Mouse (Mus musculus) forebrain, embryonic 16.5 days (tissue): Measurements from ENCODE around the gene Acrbp. TPM values are rescaled to one million over a fixed set of nuclear protein-coding genes. Genes with fewer than 3 reads are reported as not detected.
A peak's percentile ranks its signal among the peaks of the same experiment; 100 is the strongest.

ENCODE experiments used
- ATAC-seq: fragments of 200-750 bp; cut with Nextera tagmentation; 2 replicates; pipeline ENCODE4 v1.8.0; 2017; ENCODE audit warnings: mild to moderate bottlenecking, moderate library complexity
- H3K27ac ChIP-seq: fragments of 300-500 bp; sonication (generic); 2 replicates; pipeline ENCODE4 v1.5.1; 2014; ENCODE audit warnings: low read length, control low read depth
- H3K27me3 ChIP-seq: fragments of 300-500 bp; sonication (generic); replicated peaks from 2 replicates; pipeline ENCODE4 v1.6.1; 2014; ENCODE audit warnings: low read length; ENCODE audit not compliant: control insufficient read depth, insufficient read depth
- H3K36me3 ChIP-seq: fragments of 300-500 bp; sonication (generic); 2 replicates; pipeline ENCODE4 v1.6.1; 2014; ENCODE audit not compliant: control insufficient read depth, insufficient read depth
- H3K4me1 ChIP-seq: fragments of 300-500 bp; sonication (generic); replicated peaks from 2 replicates; pipeline ENCODE4 v1.6.1; 2014; ENCODE audit warnings: low read length; ENCODE audit not compliant: control insufficient read depth, insufficient read depth
- H3K4me2 ChIP-seq: fragments of 300-500 bp; sonication (generic); 2 replicates; pipeline ENCODE4 v1.6.1; 2014; ENCODE audit warnings: mild to moderate bottlenecking, low read length, control low read depth
- H3K4me3 ChIP-seq: fragments of 300-500 bp; sonication (generic); replicated peaks from 2 replicates; pipeline ENCODE4 v1.5.1; 2014; ENCODE audit warnings: mild to moderate bottlenecking, low read length, control low read depth
- H3K9ac ChIP-seq: fragments of 300-500 bp; sonication (generic); replicated peaks from 2 replicates; pipeline ENCODE4 v1.6.1; 2014; ENCODE audit warnings: low read depth, low read length, control low read depth
- H3K9me3 ChIP-seq: fragments of 300-500 bp; sonication (generic); 2 replicates; pipeline ENCODE4 v1.6.1; 2016; ENCODE audit warnings: low read length; ENCODE audit not compliant: control insufficient read depth
- WGBS: fragments of 180-500 bp; shearing (Covaris S2); extraction: QIAGEN DNeasy Blood & Tissue Kit; methylation state at CpG from one replicate; pipeline ENCODE4 v1.1.7; 2014; 5-methylcytosine and 5-hydroxymethylcytosine counted together
- polyA plus RNA-seq: library from polyadenylated mRNA; unstranded; fragments of >200 nt; fragmentation: Nextera tagmentation; extraction: Ambion mirVana; gene quantifications from 2 replicates; pipeline ENCODE4 v1.2.1, GENCODE M21; 2015

Gene Acrbp
- polyA plus RNA-seq, 1 experiment from 2014 or later, result 31.6 TPM

- Histone ChIP-seq H3K4me1 (peaks cover 8% of the 10 kb centered on the region), H3K4me3 (peak overlapping the region; percentile 48), H3K4me2 (peak overlapping the region; percentile 79), H3K36me3 (no peaks in the 10 kb centered on the region), H3K27ac (peak overlapping the region; percentile 87), H3K9me3 (no peaks in the 10 kb centered on the region), H3K9ac (peak overlapping the region; percentile 74), H3K27me3 (no peaks in the 10 kb centered on the region)
- peak; percentile 95 for ATAC-seq
- 21% methylated on average over 45 of the region's 45 CpGs for WGBS
Observed at GRCm38 (mm10) chr6:125081797-125082560, 32.5 kb downstream of the Acrbp start.

- ATAC-seq, result no peak
- Histone ChIP-seq H3K27ac (no peak overlapping the region), H3K4me2 (no peak overlapping the region), H3K9ac (no peak overlapping the region), H3K27me3 (no peaks in the 10 kb centered on the region), H3K4me1 (peaks cover 8% of the 10 kb centered on the region), H3K36me3 (no peaks in the 10 kb centered on the region), H3K4me3 (no peak overlapping the region), H3K9me3 (no peaks in the 10 kb centered on the region)
- 89% methylated on average over 7 of the region's 7 CpGs for WGBS
Observed at GRCm38 (mm10) chr6:125082801-125083386, 33.4 kb downstream of the Acrbp start.

- Histone ChIP-seq H3K27ac (no peak overlapping the region), H3K9ac (no peak overlapping the region), H3K27me3 (no peaks in the 10 kb centered on the region), H3K4me2 (no peak overlapping the region), H3K4me3 (no peak overlapping the region), H3K36me3 (no peaks in the 10 kb centered on the region), H3K4me1 (peaks cover 16% of the 10 kb centered on the region), H3K9me3 (no peaks in the 10 kb centered on the region)
- WGBS, result 4% methylated on average over 4 of the region's 4 CpGs
- ATAC-seq, result peak; percentile 5; the same call in 1 of the 2 replicates
Observed at GRCm38 (mm10) chr6:125084424-125084823, 34.9 kb downstream of the Acrbp start.

- WGBS, result 77% methylated on average over 3 of the region's 3 CpGs
- Histone ChIP-seq H3K9ac (no peak overlapping the region), H3K27ac (peak overlapping the region; percentile 87), H3K27me3 (no peaks in the 10 kb centered on the region), H3K36me3 (no peaks in the 10 kb centered on the region), H3K4me1 (peaks cover 20% of the 10 kb centered on the region), H3K9me3 (no peaks in the 10 kb centered on the region), H3K4me3 (no peak overlapping the region), H3K4me2 (no peak overlapping the region)
- ATAC-seq, result no peak
Observed at GRCm38 (mm10) chr6:125087937-125088336, 38.4 kb downstream of the Acrbp start.

GRCm38 (mm10) chr6:125088561-125089321, 39.3 kb downstream of the Acrbp start:
- no peaks in the 10 kb centered on the region for H3K9me3 ChIP-seq
- no peak overlapping the region for H3K4me3 ChIP-seq
- peak; percentile 76 for ATAC-seq
- H3K4me2 ChIP-seq, result peak overlapping the region; percentile 54
- H3K4me1 ChIP-seq, result peaks cover 20% of the 10 kb centered on the region
- H3K27ac ChIP-seq, result peak overlapping the region; percentile 87
- H3K36me3 ChIP-seq, result no peaks in the 10 kb centered on the region
- H3K9ac ChIP-seq, result peak overlapping the region; percentile 45
- 1% methylated on average over 19 of the region's 20 CpGs for WGBS
- no peaks in the 10 kb centered on the region for H3K27me3 ChIP-seq

- Histone ChIP-seq H3K4me3 (peak overlapping the region; percentile 6; the same call in 1 of the 2 replicates), H3K9me3 (no peaks in the 10 kb centered on the region), H3K27ac (peak overlapping the region; percentile 87), H3K4me1 (peaks cover 20% of the 10 kb centered on the region), H3K4me2 (peak overlapping the region; percentile 54), H3K27me3 (no peaks in the 10 kb centered on the region), H3K36me3 (no peaks in the 10 kb centered on the region), H3K9ac (peak overlapping the region; percentile 56)
- WGBS, result 2% methylated on average over 15 of the region's 15 CpGs
- peak; percentile 72 for ATAC-seq
Observed at GRCm38 (mm10) chr6:125089521-125090321, 40.2 kb downstream of the Acrbp start.

- Histone ChIP-seq H3K36me3 (no peaks in the 10 kb centered on the region), H3K4me1 (peaks cover 23% of the 10 kb centered on the region), H3K4me2 (peak overlapping the region; percentile 54), H3K4me3 (no peak overlapping the region), H3K27me3 (no peaks in the 10 kb centered on the region), H3K9me3 (no peaks in the 10 kb centered on the region), H3K27ac (peak overlapping the region; percentile 87), H3K9ac (peak overlapping the region; percentile 56)
- WGBS, result 51% methylated on average over 10 of the region's 10 CpGs
- no peak for ATAC-seq
Observed at GRCm38 (mm10) chr6:125090341-125091085, 41.0 kb downstream of the Acrbp start.

- WGBS, result 87% methylated on average over 5 of the region's 5 CpGs
- H3K9ac ChIP-seq, result no peak overlapping the region
- no peaks in the 10 kb centered on the region for H3K36me3 ChIP-seq
- no peaks in the 10 kb centered on the region for H3K27me3 ChIP-seq
- peaks cover 25% of the 10 kb centered on the region for H3K4me1 ChIP-seq
- no peak for ATAC-seq
- H3K4me3 ChIP-seq, result no peak overlapping the region
- H3K9me3 ChIP-seq, result no peaks in the 10 kb centered on the region
- H3K4me2 ChIP-seq, result no peak overlapping the region
- H3K27ac ChIP-seq, result no peak overlapping the region
Observed at GRCm38 (mm10) chr6:125092372-125092771, 42.9 kb downstream of the Acrbp start.
